ENCODE assay signal across 33 mouse cellular contexts in genomic region chr17:7679786-7680185, GRCm38 (mm10).
"Had no signal": no experiment of that assay in that cellular context is flagged by ENCODE, and none has a peak within 500 bp of the region (broad histone marks: within the 10 kb centered on the region; RNA-seq: fewer than 3 reads in every experiment).

No protein-coding gene starts in this region.

- H3K9ac ChIP-seq: limb, embryonic 12.5 days; limb, embryonic 13.5 days; limb, embryonic 15.5 days; liver, embryonic 12.5 days; liver, embryonic 13.5 days; liver, embryonic 14.5 days; liver, embryonic 15.5 days; liver, postnatal 0 days; lung, embryonic 14.5 days; lung, embryonic 15.5 days; midbrain, embryonic 12.5 days; midbrain, embryonic 13.5 days; midbrain, embryonic 15.5 days; neural tube, embryonic 12.5 days; neural tube, embryonic 13.5 days had no signal

- H3K4me3 ChIP-seq: limb, embryonic 10.5 days; limb, embryonic 12.5 days; limb, embryonic 13.5 days; limb, embryonic 15.5 days; liver, embryonic 12.5 days; liver, embryonic 13.5 days; liver, embryonic 15.5 days; lung, embryonic 15.5 days; megakaryocyte, embryonic 14.5 days; midbrain, embryonic 10.5 days; midbrain, embryonic 12.5 days; midbrain, embryonic 13.5 days; midbrain, embryonic 15.5 days; myocyte; neural tube, embryonic 12.5 days; neural tube, embryonic 13.5 days had no signal

- DNase-seq: left cerebral cortex, postnatal 4 days; liver; liver, embryonic 13.5 days; liver, postnatal 0 days; lung, adult 18-20 months; lung, adult 2 months; lung, embryonic 14.5 days; lung, postnatal 10 days; lung, postnatal 14 days; lung, postnatal 36 days; lung, postnatal 4 days; midbrain, embryonic 14.5 days had no signal

- H3K4me1 ChIP-seq: limb, embryonic 10.5 days; limb, embryonic 12.5 days; limb, embryonic 13.5 days; limb, embryonic 15.5 days; liver, embryonic 12.5 days; liver, embryonic 13.5 days; liver, embryonic 15.5 days; megakaryocyte, embryonic 14.5 days; midbrain, embryonic 10.5 days; midbrain, embryonic 12.5 days; midbrain, embryonic 13.5 days; midbrain, embryonic 15.5 days; neural tube, embryonic 12.5 days; neural tube, embryonic 13.5 days had no signal

- H3K27me3 ChIP-seq: limb, embryonic 12.5 days; limb, embryonic 13.5 days; limb, embryonic 15.5 days; liver, embryonic 12.5 days; liver, embryonic 13.5 days; liver, embryonic 15.5 days; lung, embryonic 15.5 days; megakaryocyte, embryonic 14.5 days; midbrain, embryonic 12.5 days; midbrain, embryonic 13.5 days; midbrain, embryonic 15.5 days; neural tube, embryonic 12.5 days; neural tube, embryonic 13.5 days had no signal

- H3K27ac ChIP-seq: limb, embryonic 10.5 days; limb, embryonic 12.5 days; limb, embryonic 13.5 days; limb, embryonic 15.5 days; liver, embryonic 12.5 days; liver, embryonic 13.5 days; liver, embryonic 14.5 days; liver, embryonic 15.5 days; lung, embryonic 15.5 days; macrophage; midbrain, embryonic 10.5 days; midbrain, embryonic 12.5 days; midbrain, embryonic 13.5 days; midbrain, embryonic 15.5 days; neural tube, embryonic 12.5 days; neural tube, embryonic 13.5 days had no signal

- H3K9me3 ChIP-seq: limb, embryonic 10.5 days; limb, embryonic 12.5 days; limb, embryonic 13.5 days; limb, embryonic 15.5 days; liver, embryonic 12.5 days; liver, embryonic 13.5 days; liver, embryonic 15.5 days; lung, embryonic 15.5 days; midbrain, embryonic 10.5 days; midbrain, embryonic 12.5 days; midbrain, embryonic 13.5 days; midbrain, embryonic 15.5 days; neural tube, embryonic 12.5 days; neural tube, embryonic 13.5 days had no signal

- H3K36me3 ChIP-seq: limb, embryonic 10.5 days; limb, embryonic 12.5 days; limb, embryonic 13.5 days; limb, embryonic 15.5 days; liver, embryonic 12.5 days; liver, embryonic 13.5 days; liver, embryonic 15.5 days; lung, embryonic 15.5 days; midbrain, embryonic 10.5 days; midbrain, embryonic 12.5 days; midbrain, embryonic 13.5 days; midbrain, embryonic 15.5 days; neural tube, embryonic 12.5 days; neural tube, embryonic 13.5 days had no signal

- H3K4me2 ChIP-seq: limb, embryonic 12.5 days; limb, embryonic 13.5 days; limb, embryonic 15.5 days; liver, embryonic 11.5 days; liver, embryonic 12.5 days; liver, embryonic 13.5 days; liver, embryonic 15.5 days; lung, embryonic 14.5 days; lung, embryonic 15.5 days; midbrain, embryonic 11.5 days; midbrain, embryonic 12.5 days; midbrain, embryonic 13.5 days; midbrain, embryonic 15.5 days; neural tube, embryonic 12.5 days; neural tube, embryonic 13.5 days had no signal

- ATAC-seq: liver, embryonic 12.5 days; liver, postnatal 0 days; lung, postnatal 0 days; midbrain, embryonic 13.5 days; midbrain, embryonic 15.5 days; midbrain, embryonic 16.5 days had no signal
